Mouse (Mus musculus) liver, embryonic 15.5 days (tissue): ENCODE data around the gene Txlng. TPM values are rescaled to one million over a fixed set of nuclear protein-coding genes. Genes with fewer than 3 reads are reported as not detected.

Source experiments
- ATAC-seq: fragments of 200-750 bp; cut with Nextera tagmentation; 2 replicates; pipeline ENCODE4 v1.8.0; 2017; ENCODE audit warnings: moderate number of reproducible peaks, mild to moderate bottlenecking, moderate library complexity; ENCODE audit not compliant: insufficient read depth
- H3K27ac ChIP-seq: fragments of 300-500 bp; sonication (generic); replicated peaks from 2 replicates; pipeline ENCODE4 v1.5.1; 2015; ENCODE audit warnings: mild to moderate bottlenecking, inconsistent platforms
- H3K27me3 ChIP-seq: fragments of 300-500 bp; sonication (generic); 2 replicates; pipeline ENCODE4 v1.6.1; 2015; ENCODE audit warnings: mild to moderate bottlenecking, inconsistent platforms
- H3K36me3 ChIP-seq: fragments of 300-500 bp; sonication (generic); replicated peaks from 2 replicates; pipeline ENCODE4 v1.6.1; 2015; ENCODE audit warnings: moderate library complexity, mild to moderate bottlenecking, inconsistent platforms
- H3K4me1 ChIP-seq: fragments of 300-500 bp; sonication (generic); replicated peaks from 2 replicates; pipeline ENCODE4 v1.6.1; 2015; ENCODE audit warnings: inconsistent platforms
- H3K4me2 ChIP-seq: fragments of 300-500 bp; sonication (generic); 2 replicates; pipeline ENCODE4 v1.6.1; 2015; ENCODE audit warnings: moderate library complexity, mild to moderate bottlenecking, inconsistent platforms
- H3K4me3 ChIP-seq: fragments of 300-500 bp; sonication (generic); replicated peaks from 2 replicates; pipeline ENCODE4 v1.5.1; 2015; ENCODE audit warnings: mild to moderate bottlenecking, inconsistent platforms
- H3K9ac ChIP-seq: fragments of 300-500 bp; sonication (generic); 2 replicates; pipeline ENCODE4 v1.6.1; 2015; ENCODE audit warnings: moderate library complexity, mild to moderate bottlenecking, inconsistent platforms
- H3K9me3 ChIP-seq: fragments of 300-500 bp; sonication (generic); replicated peaks from 2 replicates; pipeline ENCODE4 v1.6.1; 2016; ENCODE audit warnings: inconsistent platforms
- WGBS: fragments of 180-500 bp; shearing (Covaris S2); methylation state at CpG from one replicate; pipeline ENCODE4 v1.1.7; 2015; ENCODE audit warnings: mixed read lengths; ENCODE audit not compliant: insufficient replicate concordance; 5-methylcytosine and 5-hydroxymethylcytosine counted together
- polyA plus RNA-seq: library from polyadenylated mRNA; unstranded; fragments of >200 nt; fragmentation: Nextera tagmentation; extraction: Ambion mirVana; gene quantifications from 2 replicates; pipeline ENCODE4 v1.2.1, GENCODE M21; 2015

The Txlng gene
- polyA plus RNA-seq: 6.5 and 6.9 TPM in 2 replicates

DNA sequence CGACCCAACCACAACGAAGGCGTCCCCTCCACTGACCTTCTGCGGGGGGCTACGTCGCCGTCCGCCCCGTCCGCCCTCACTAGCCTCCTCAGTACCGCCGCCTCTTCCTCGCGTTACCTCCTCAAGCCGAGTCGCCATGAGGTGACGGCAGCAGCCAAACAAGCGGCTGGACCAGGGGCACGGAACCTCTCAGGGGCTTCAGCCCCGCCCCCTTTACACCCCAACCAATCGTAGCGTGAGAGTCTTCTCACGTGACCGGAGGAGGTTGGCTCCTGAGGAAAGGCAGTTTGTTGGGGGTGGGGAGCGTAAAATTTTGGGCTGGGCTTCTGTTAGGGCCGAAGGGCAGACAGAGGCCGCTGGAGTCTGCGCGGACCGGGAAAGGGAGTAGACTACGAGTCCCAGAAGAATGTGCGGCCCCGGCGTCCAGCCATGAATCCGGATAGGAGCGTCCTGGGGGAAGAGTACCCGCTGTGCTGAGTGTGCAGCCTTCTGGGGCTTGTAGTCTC lies at the start of gene Txlng:
Gene Txlng, minus strand, starts transcription at position 252 of the 506 bp plus-strand sequence.
- H3K27me3 ChIP-seq: no peaks in the 10 kb centered on the region
- ATAC-seq: peak; percentile 99
- peak within 1 kb of the TSS; percentile 68 for H3K4me3 ChIP-seq
- 15% methylated on average over 37 of the region's 37 CpGs for WGBS
- H3K36me3 ChIP-seq: no peaks in the 10 kb centered on the region
- peak within 1 kb of the TSS; percentile 84 for H3K4me2 ChIP-seq
- peak within 1 kb of the TSS; percentile 73 for H3K27ac ChIP-seq
- no peaks in the 10 kb centered on the region for H3K9me3 ChIP-seq
- H3K9ac ChIP-seq: peak within 1 kb of the TSS; percentile 66
- peaks cover 6% of the 10 kb centered on the region; the same call in 1 of the 2 replicates for H3K4me1 ChIP-seq

DNA sequence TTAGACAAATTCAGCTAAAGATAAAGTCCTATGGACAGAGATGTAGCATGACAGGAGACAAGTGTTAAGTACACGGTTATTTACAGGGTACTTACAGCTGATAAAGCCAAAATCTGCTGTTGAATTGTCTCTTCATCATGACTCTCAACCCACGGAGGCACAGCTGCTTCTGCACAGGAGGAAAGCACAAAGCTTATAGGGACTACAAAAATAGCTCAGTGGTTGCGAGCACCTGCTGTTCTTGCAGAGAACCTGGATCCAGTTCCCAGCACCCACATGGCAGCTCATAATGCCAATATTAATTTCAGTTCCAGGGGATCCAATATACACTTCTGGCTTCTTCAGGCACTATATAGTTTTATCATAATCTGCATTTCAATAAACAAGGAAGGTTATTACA lies 49.0 kb upstream of the Txlng start:
- 72% methylated on average over 3 of the region's 3 CpGs for WGBS

DNA sequence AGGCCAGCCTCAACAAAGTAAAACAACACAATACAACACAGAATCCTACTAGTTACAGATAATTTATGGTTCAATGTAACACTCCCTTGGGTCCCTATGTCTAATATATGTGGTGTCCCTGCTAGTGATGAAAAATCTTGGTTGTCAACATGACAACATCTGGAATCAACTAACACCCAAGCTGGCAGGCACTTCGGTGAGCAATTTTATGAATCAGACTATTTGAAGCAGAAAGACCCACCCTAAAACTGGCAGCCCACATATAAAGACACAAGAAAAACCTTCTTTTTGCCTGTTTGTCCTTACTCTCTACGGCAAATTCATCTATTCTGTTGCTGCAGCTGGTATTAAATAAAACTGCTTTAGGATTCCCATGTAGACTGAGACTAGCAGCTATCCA lies 44.5 kb upstream of the Txlng start:
- Histone ChIP-seq H3K4me1 (no peaks in the 10 kb centered on the region), H3K9ac (no peak overlapping the region), H3K9me3 (no peaks in the 10 kb centered on the region), H3K27me3 (no peaks in the 10 kb centered on the region), H3K4me2 (no peak overlapping the region), H3K4me3 (no peak overlapping the region), H3K27ac (no peak overlapping the region), H3K36me3 (peaks cover 10% of the 10 kb centered on the region)
- ATAC-seq: no peak
- 78% methylated on average over 2 of the region's 2 CpGs for WGBS

More for the DNA sequence above, 49.0 kb upstream of the Txlng start:
- no peak overlapping the region for H3K9ac ChIP-seq
- H3K4me1 ChIP-seq: no peaks in the 10 kb centered on the region
- H3K27ac ChIP-seq: no peak overlapping the region
- no peak overlapping the region for H3K4me3 ChIP-seq
- H3K36me3 ChIP-seq: peaks cover 4% of the 10 kb centered on the region; the same call in 1 of the 2 replicates
- H3K27me3 ChIP-seq: no peaks in the 10 kb centered on the region
- no peak overlapping the region for H3K4me2 ChIP-seq
- no peaks in the 10 kb centered on the region for H3K9me3 ChIP-seq
- no peak for ATAC-seq

DNA sequence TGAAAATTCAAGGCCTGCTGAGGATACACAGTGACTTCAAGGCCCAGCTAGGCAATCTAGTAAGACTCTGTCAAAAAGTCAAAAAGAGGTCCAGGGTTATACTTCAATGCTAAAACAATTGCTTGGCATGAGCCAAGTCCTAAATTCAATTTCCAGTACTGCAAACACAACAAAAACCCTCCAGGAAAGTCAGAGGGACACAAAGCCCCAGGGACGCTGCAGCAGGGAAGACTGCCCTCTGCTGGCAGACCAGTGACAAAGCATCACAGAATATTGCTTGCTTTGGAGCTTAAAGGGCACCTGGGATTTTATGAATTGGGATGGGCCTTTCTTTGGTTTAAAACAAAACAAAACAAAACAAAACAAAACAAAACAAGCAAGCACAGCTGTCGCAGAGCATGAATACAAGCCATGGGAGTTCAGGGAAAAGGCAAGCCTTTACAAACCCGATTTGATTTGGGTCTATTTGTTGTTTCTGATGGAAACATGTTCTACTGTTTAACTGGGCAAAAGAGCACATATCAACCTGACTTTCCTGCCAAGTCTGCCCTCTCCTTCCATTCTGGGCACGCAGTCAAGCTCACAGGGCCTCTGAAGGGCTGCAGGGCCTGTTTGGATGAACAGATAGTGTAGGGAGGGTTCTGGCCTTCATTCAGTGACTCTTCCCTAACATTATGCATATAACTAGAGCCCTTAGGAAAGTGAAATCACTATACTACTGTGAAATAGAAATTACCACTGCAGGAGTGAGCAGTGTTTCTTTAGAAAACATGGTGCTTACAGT lies 42.7 kb upstream of the Txlng start:
- no peaks in the 10 kb centered on the region for H3K27me3 ChIP-seq
- 21% methylated on average over 4 of the region's 4 CpGs for WGBS
- no peak overlapping the region for H3K27ac ChIP-seq
- H3K4me2 ChIP-seq: no peak overlapping the region
- no peak overlapping the region for H3K4me3 ChIP-seq
- H3K9ac ChIP-seq: no peak overlapping the region
- H3K4me1 ChIP-seq: no peaks in the 10 kb centered on the region
- H3K36me3 ChIP-seq: peaks cover 6% of the 10 kb centered on the region
- no peak for ATAC-seq
- no peaks in the 10 kb centered on the region for H3K9me3 ChIP-seq

DNA sequence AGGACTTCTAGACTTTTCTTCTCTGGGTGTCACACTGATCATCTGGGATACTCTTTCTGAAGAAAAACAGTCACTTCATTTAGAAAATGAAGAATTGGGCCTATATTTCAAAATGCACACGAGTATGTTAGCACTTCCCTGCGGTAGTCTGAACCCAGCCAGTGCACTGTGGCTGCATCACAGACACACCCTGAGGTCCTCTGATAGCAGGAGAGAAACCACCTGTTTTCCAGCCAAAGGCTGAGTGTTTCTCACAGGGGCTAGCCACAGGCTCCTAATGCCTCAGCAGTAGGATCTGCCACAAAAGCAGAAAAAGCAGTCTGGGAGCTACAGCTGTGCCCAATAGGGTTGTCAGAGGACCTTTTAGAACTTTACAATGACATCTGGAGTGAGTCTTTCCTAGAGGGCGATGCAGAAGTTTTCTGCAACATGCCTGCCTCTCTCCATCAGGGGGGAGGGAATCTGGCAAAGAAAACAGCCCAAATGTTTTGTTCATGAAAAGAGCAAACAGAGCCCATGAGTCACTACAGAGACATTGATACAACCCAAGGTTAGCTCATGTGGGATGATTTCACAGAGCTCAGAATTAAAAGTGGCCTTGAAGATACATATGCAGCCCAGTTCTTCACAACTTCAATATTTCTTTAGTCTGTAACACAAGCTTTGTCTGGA lies 39.2 kb upstream of the Txlng start:
- no peak overlapping the region for H3K9ac ChIP-seq
- H3K27ac ChIP-seq: no peak overlapping the region
- no peak overlapping the region for H3K4me3 ChIP-seq
- no peaks in the 10 kb centered on the region for H3K4me1 ChIP-seq
- H3K9me3 ChIP-seq: no peaks in the 10 kb centered on the region
- ATAC-seq: no peak
- peaks cover 6% of the 10 kb centered on the region for H3K36me3 ChIP-seq
- no peaks in the 10 kb centered on the region for H3K27me3 ChIP-seq
- 64% methylated on average over 3 of the region's 3 CpGs for WGBS
- no peak overlapping the region for H3K4me2 ChIP-seq

DNA sequence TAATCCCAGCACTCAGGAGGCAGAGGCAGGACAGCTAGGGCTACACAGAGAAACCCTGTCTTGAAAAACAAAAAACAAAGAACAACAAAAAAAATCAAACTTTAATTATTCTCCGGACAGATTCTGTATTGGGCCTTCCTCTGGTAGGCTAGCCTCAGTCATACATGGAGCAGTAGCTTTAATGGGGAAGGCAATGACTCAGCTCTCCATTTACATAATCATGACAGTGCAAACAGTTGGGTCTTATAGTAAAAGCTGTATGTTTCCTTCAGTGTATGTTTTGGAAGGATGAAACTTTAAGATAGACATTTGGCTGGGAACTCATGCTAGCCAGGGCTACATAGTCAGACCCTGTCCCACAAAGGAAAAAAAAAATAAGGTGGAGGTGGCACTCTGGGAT lies 19.4 kb upstream of the Txlng start:
- no peak overlapping the region for H3K4me3 ChIP-seq
- no peaks in the 10 kb centered on the region for H3K4me1 ChIP-seq
- H3K9ac ChIP-seq: no peak overlapping the region
- no peak overlapping the region for H3K4me2 ChIP-seq
- H3K27ac ChIP-seq: no peak overlapping the region
- H3K9me3 ChIP-seq: no peaks in the 10 kb centered on the region
- WGBS: 65% methylated on average over 1 of the region's 1 CpGs
- no peak for ATAC-seq
- H3K36me3 ChIP-seq: no peaks in the 10 kb centered on the region
- no peaks in the 10 kb centered on the region for H3K27me3 ChIP-seq

DNA sequence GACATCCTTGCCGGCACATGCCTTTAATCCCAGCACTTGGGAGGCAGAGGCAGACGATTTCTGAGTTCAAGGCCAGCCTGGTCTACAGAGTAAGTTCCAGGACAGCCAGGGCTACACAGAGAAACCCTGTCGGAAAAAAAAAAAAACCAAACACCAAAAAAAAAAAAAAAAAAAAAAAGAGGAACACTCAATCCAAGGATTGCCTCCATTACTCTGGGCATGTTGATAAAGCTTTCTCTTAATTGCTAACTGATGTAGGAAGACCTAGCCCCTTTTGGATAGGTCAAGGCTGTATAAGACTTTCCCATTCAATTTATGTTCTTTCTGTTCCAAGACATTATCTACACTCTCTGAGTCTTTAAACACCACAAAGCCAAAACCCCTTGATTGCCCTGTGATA lies 16.3 kb upstream of the Txlng start:
- Histone ChIP-seq H3K9ac (no peak overlapping the region), H3K27me3 (no peaks in the 10 kb centered on the region), H3K36me3 (no peaks in the 10 kb centered on the region), H3K4me2 (no peak overlapping the region), H3K4me1 (no peaks in the 10 kb centered on the region), H3K27ac (no peak overlapping the region), H3K9me3 (no peaks in the 10 kb centered on the region), H3K4me3 (no peak overlapping the region)
- no peak for ATAC-seq
- WGBS: 67% methylated on average over 3 of the region's 3 CpGs

DNA sequence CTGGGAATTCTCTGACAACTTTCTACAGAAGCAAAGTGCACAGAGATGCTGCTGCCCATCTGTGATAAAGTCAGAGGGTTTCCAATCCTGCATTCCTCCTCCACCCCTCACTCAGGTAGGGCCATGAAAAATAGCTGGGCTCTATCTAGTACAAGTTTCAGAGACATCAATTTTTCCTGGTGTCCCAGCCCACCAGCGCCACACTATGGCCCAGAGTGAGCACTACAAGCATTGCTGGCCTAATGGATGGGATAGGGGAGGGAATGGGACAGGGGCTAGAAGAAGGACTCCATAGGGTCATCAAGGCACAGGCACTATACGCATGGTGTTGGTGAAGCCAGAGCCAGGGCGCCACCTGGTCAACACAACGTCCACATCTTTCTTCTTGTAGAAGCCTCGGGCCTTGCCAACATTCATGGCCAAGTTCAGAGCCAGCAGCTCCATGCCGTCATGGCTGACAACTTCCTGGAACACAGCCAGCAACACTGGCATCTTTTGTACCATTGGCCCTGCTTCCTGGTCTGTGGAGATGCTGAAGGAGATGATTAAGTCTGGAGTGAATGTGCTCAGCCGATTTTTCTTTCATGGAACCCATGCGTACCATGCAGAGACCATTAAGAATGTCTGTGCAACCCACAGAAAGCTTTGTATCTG lies 15.3 kb upstream of the Txlng start:
- H3K4me2 ChIP-seq: no peak overlapping the region
- no peaks in the 10 kb centered on the region for H3K4me1 ChIP-seq
- H3K27me3 ChIP-seq: no peaks in the 10 kb centered on the region
- ATAC-seq: no peak
- no peaks in the 10 kb centered on the region for H3K36me3 ChIP-seq
- WGBS: 63% methylated on average over 8 of the region's 8 CpGs
- H3K9me3 ChIP-seq: no peaks in the 10 kb centered on the region
- H3K4me3 ChIP-seq: no peak overlapping the region
- no peak overlapping the region for H3K27ac ChIP-seq
- no peak overlapping the region for H3K9ac ChIP-seq

DNA sequence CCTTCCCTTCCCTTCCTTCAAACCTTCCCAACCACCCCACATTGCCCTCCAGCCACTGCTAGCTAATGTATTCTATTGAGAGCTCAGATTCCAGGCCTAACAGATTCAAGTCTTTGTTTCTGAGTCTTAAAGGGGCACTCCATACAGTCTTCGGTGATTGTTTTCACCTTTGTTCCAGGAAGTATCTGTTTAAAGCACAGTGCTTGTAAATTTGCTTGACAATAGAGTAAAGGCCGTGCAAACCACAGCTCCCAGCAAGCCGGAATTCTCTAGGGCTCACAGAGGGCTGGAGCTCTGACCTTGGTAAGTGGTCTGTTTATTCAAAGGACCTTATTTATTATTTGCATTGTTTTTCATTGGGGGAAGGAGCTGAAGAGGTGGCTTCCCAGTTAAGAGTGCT lies 2.8 kb upstream of the Txlng start:
- no peak overlapping the region for H3K27ac ChIP-seq
- H3K4me1 ChIP-seq: peaks cover 6% of the 10 kb centered on the region; the same call in 1 of the 2 replicates
- H3K4me2 ChIP-seq: no peak overlapping the region
- no peak overlapping the region for H3K4me3 ChIP-seq
- H3K36me3 ChIP-seq: no peaks in the 10 kb centered on the region
- H3K9ac ChIP-seq: no peak overlapping the region
- no peaks in the 10 kb centered on the region for H3K27me3 ChIP-seq
- no peak for ATAC-seq
- 55% methylated on average over 3 of the region's 3 CpGs for WGBS
- no peaks in the 10 kb centered on the region for H3K9me3 ChIP-seq

DNA sequence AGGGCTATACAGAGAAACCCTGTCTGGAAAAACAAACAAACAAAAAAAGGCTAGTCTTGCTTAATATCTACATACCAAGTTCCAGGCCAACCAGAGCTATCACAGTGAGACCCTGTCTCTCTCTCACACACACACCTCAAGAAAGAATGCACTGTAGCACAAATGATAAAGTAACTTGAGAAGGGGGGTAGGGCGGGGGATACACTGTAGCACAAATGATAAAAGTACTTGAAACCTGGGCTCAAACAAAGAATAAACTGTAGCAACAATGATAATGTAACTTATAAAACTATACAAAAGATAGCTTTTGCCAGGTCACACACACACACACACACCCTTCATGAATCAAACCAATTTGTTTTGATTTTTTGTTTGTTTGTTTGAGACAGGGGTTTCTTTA lies 2.3 kb upstream of the Txlng start:
- ATAC-seq: no peak
- Histone ChIP-seq H3K4me2 (no peak overlapping the region), H3K36me3 (no peaks in the 10 kb centered on the region), H3K4me1 (peaks cover 6% of the 10 kb centered on the region; the same call in 1 of the 2 replicates), H3K9me3 (no peaks in the 10 kb centered on the region), H3K9ac (no peak overlapping the region), H3K4me3 (no peak overlapping the region), H3K27me3 (no peaks in the 10 kb centered on the region), H3K27ac (no peak overlapping the region)
- WGBS: 16% methylated on average over 1 of the region's 1 CpGs

DNA sequence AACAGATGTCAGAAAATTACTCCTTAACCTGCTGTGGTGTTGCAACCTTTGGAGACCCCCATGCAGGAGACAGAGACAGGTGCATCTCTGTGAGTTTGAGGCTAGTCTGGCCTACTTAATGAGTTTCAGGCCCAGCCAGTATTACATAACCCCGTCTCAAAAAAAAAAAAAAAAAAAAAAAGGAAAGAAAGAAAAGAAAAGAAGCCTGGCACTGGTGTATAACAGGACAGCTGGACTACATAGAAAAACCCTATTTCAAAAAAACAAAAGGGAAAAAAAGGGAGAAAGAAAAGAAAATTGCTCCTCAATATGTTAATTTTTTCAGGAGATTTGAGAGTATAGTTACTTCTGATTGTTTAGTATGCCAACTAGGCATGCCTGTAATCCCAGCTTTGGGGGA lies 1.8 kb upstream of the Txlng start:
- no peak overlapping the region for H3K4me2 ChIP-seq
- no peak overlapping the region for H3K27ac ChIP-seq
- WGBS: 23% methylated on average over 1 of the region's 1 CpGs
- peaks cover 6% of the 10 kb centered on the region; the same call in 1 of the 2 replicates for H3K4me1 ChIP-seq
- no peaks in the 10 kb centered on the region for H3K36me3 ChIP-seq
- H3K9ac ChIP-seq: no peak overlapping the region
- H3K27me3 ChIP-seq: no peaks in the 10 kb centered on the region
- H3K9me3 ChIP-seq: no peaks in the 10 kb centered on the region
- ATAC-seq: no peak
- no peak overlapping the region for H3K4me3 ChIP-seq
